Mouse (Mus musculus) olfactory bulb, adult 2 months (tissue): Measurements from ENCODE around the gene Abcd1.

ENCODE experiments used
- CTCF ChIP-seq: fragments of 200-500 bp; IDR thresholded peaks from 2 replicates; pipeline ENCODE4 v1.5.1; 2012; ENCODE audit warnings: low read depth, mild to moderate bottlenecking, low read length, moderate library complexity; ENCODE audit not compliant: insufficient read depth
- POLR2A ChIP-seq: fragments of 200-500 bp; IDR thresholded peaks from 2 replicates; pipeline ENCODE4 v1.6.1; 2012; ENCODE audit warnings: mild to moderate bottlenecking, low read depth, low read length, moderate library complexity; ENCODE audit not compliant: insufficient read depth

DNA sequence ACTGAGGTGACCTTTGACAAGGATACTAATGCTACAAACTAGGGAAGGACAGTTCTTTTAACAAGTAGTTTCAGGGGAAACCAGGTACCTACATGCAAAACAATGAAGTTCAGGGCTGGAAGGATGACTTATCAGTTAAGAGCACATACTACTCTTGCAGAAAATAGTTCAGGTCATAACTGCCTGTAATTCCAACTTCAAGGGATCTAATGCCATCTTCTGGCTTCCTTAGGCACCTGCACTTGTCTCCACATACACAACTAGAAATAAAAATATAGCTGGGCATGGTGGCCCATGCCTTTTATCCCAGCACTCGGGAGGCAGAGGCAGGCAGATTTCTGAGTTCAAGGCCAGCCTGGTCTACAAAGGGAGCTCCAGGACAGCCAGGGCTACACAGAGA is 32.6 kb downstream of the Abcd1 start:
- no peak for TF ChIP-seq CTCF
- no peak for TF ChIP-seq POLR2A
